Mouse (Mus musculus) lung, embryonic 15.5 days (tissue): Measurements from ENCODE around the gene Ppid. TPM values are rescaled to one million over a fixed set of nuclear protein-coding genes. Genes with fewer than 3 reads are reported as not detected.

Experiments used
- ATAC-seq: fragments of 200-750 bp; cut with Nextera tagmentation; 2 replicates; pipeline ENCODE4 v1.8.0; 2017; ENCODE audit warnings: moderate number of reproducible peaks, borderline replicate concordance; ENCODE audit not compliant: low FRiP score, low TSS enrichment; ENCODE audit errors: extremely low read depth
- H3K27ac ChIP-seq: fragments of 300-500 bp; sonication (generic); 2 replicates; pipeline ENCODE4 v1.5.1; 2015; ENCODE audit warnings: moderate library complexity, mild to moderate bottlenecking, inconsistent platforms
- H3K27me3 ChIP-seq: fragments of 300-500 bp; sonication (generic); 2 replicates; pipeline ENCODE4 v1.6.1; 2015; ENCODE audit warnings: inconsistent platforms
- H3K36me3 ChIP-seq: fragments of 300-500 bp; sonication (generic); 2 replicates; pipeline ENCODE4 v1.6.1; 2015; ENCODE audit warnings: inconsistent platforms
- H3K4me1 ChIP-seq: fragments of 300-500 bp; sonication (generic); 2 replicates; pipeline ENCODE4 v1.6.1; 2015; ENCODE audit warnings: inconsistent platforms
- H3K4me2 ChIP-seq: fragments of 300-500 bp; sonication (generic); 2 replicates; pipeline ENCODE4 v1.6.1; 2015; ENCODE audit warnings: inconsistent platforms, mild to moderate bottlenecking, moderate library complexity
- H3K4me3 ChIP-seq: fragments of 300-500 bp; sonication (generic); 2 replicates; pipeline ENCODE4 v1.5.1; 2015; ENCODE audit warnings: mild to moderate bottlenecking, inconsistent platforms
- H3K9ac ChIP-seq: fragments of 300-500 bp; sonication (generic); 2 replicates; pipeline ENCODE4 v1.6.1; 2015; ENCODE audit warnings: inconsistent platforms
- H3K9me3 ChIP-seq: fragments of 300-500 bp; sonication (generic); 2 replicates; pipeline ENCODE4 v1.6.1; 2016; ENCODE audit warnings: inconsistent platforms
- WGBS: fragments of 180-500 bp; shearing (Covaris S2); methylation state at CpG from one replicate; pipeline ENCODE4 v1.1.7; 2015; 5-methylcytosine and 5-hydroxymethylcytosine counted together
- polyA plus RNA-seq: library from polyadenylated mRNA; unstranded; fragments of >200 nt; fragmentation: Nextera tagmentation; extraction: Ambion mirVana; gene quantifications from 2 replicates; pipeline ENCODE4 v1.2.1, GENCODE M21; 2015

Gene Ppid
- 157 and 161 TPM in 2 replicates for polyA plus RNA-seq

- 2% methylated on average over 63 of the region's 63 CpGs for WGBS
- Histone ChIP-seq H3K27ac (peak within 1 kb of the TSS; percentile 92), H3K4me1 (peaks cover 18% of the 10 kb centered on the region; the same call in 1 of the 2 replicates), H3K9me3 (no peaks in the 10 kb centered on the region), H3K4me3 (peak within 1 kb of the TSS; percentile 96), H3K36me3 (peaks cover 20% of the 10 kb centered on the region), H3K9ac (peak within 1 kb of the TSS; percentile 84), H3K27me3 (no peaks in the 10 kb centered on the region), H3K4me2 (peak within 1 kb of the TSS; percentile 71)
- peak; percentile 89 for ATAC-seq
Measured at GRCm38 (mm10) chr3:79590863-79591792, at the start of gene Ppid. Gene Ppid, plus strand, starts transcription at chr3:79591342.

GRCm38 (mm10) chr3:79542585-79542984, 48.6 kb upstream of the Ppid start:
- Histone ChIP-seq H3K4me1 (peaks cover 1% of the 10 kb centered on the region; the same call in 1 of the 2 replicates), H3K9me3 (no peaks in the 10 kb centered on the region), H3K9ac (no peak overlapping the region), H3K27me3 (no peaks in the 10 kb centered on the region), H3K27ac (no peak overlapping the region), H3K4me2 (no peak overlapping the region), H3K4me3 (no peak overlapping the region), H3K36me3 (no peaks in the 10 kb centered on the region)
- WGBS: 24% methylated on average over 6 of the region's 6 CpGs
- 0 out of 2 replicates have a peak, but pooled peaks have one; percentile 19 for ATAC-seq

GRCm38 (mm10) chr3:79548681-79549437, 42.3 kb upstream of the Ppid start:
- H3K9ac ChIP-seq: no peak overlapping the region
- ATAC-seq: peak; percentile 27; the same call in 1 of the 2 replicates
- H3K4me2 ChIP-seq: no peak overlapping the region
- H3K4me3 ChIP-seq: no peak overlapping the region
- H3K27me3 ChIP-seq: no peaks in the 10 kb centered on the region
- no peaks in the 10 kb centered on the region for H3K36me3 ChIP-seq
- H3K27ac ChIP-seq: peak overlapping the region; percentile 30; the same call in 1 of the 2 replicates
- H3K4me1 ChIP-seq: no peaks in the 10 kb centered on the region
- WGBS: 74% methylated on average over 17 of the region's 17 CpGs
- no peaks in the 10 kb centered on the region for H3K9me3 ChIP-seq

- H3K9me3 ChIP-seq: no peaks in the 10 kb centered on the region
- H3K36me3 ChIP-seq: no peaks in the 10 kb centered on the region
- WGBS: 91% methylated on average over 8 of the region's 8 CpGs
- H3K9ac ChIP-seq: no peak overlapping the region
- no peak overlapping the region for H3K4me2 ChIP-seq
- H3K4me3 ChIP-seq: no peak overlapping the region
- no peak overlapping the region for H3K27ac ChIP-seq
- H3K4me1 ChIP-seq: no peaks in the 10 kb centered on the region
- H3K27me3 ChIP-seq: no peaks in the 10 kb centered on the region
- no peak for ATAC-seq
Measured at GRCm38 (mm10) chr3:79549751-79550393, 41.3 kb upstream of the Ppid start.

- Histone ChIP-seq H3K9ac (no peak overlapping the region), H3K4me2 (no peak overlapping the region), H3K27me3 (no peaks in the 10 kb centered on the region), H3K36me3 (no peaks in the 10 kb centered on the region), H3K27ac (no peak overlapping the region), H3K9me3 (no peaks in the 10 kb centered on the region), H3K4me3 (no peak overlapping the region), H3K4me1 (no peaks in the 10 kb centered on the region)
- ATAC-seq: no peak
- WGBS: 75% methylated on average over 10 of the region's 10 CpGs
Measured at GRCm38 (mm10) chr3:79551826-79552552, 39.2 kb upstream of the Ppid start.

GRCm38 (mm10) chr3:79553779-79554178, 37.4 kb upstream of the Ppid start:
- ATAC-seq: no peak
- H3K27me3 ChIP-seq: no peaks in the 10 kb centered on the region
- 86% methylated on average over 3 of the region's 3 CpGs for WGBS

GRCm38 (mm10) chr3:79555061-79555460, 36.1 kb upstream of the Ppid start:
- no peaks in the 10 kb centered on the region for H3K9me3 ChIP-seq
- no peak overlapping the region for H3K4me2 ChIP-seq
- H3K4me1 ChIP-seq: no peaks in the 10 kb centered on the region; the same call in 1 of the 2 replicates
- H3K36me3 ChIP-seq: no peaks in the 10 kb centered on the region
- no peaks in the 10 kb centered on the region for H3K27me3 ChIP-seq
- 82% methylated on average over 6 of the region's 6 CpGs for WGBS
- no peak overlapping the region for H3K4me3 ChIP-seq
- H3K27ac ChIP-seq: no peak overlapping the region
- no peak for ATAC-seq
- H3K9ac ChIP-seq: no peak overlapping the region

More at GRCm38 (mm10) chr3:79553779-79554178, 37.4 kb upstream of the Ppid start:
- Histone ChIP-seq H3K4me1 (no peaks in the 10 kb centered on the region; the same call in 1 of the 2 replicates), H3K27ac (no peak overlapping the region), H3K36me3 (no peaks in the 10 kb centered on the region), H3K9ac (no peak overlapping the region), H3K9me3 (no peaks in the 10 kb centered on the region), H3K4me3 (no peak overlapping the region), H3K4me2 (no peak overlapping the region)

GRCm38 (mm10) chr3:79559021-79559772, 31.9 kb upstream of the Ppid start:
- Histone ChIP-seq H3K27me3 (no peaks in the 10 kb centered on the region), H3K27ac (0 out of 2 replicates have a peak overlapping the region, but pooled peaks have one; percentile 1), H3K9ac (no peak overlapping the region), H3K4me1 (no peaks in the 10 kb centered on the region; the same call in 1 of the 2 replicates), H3K36me3 (no peaks in the 10 kb centered on the region), H3K9me3 (no peaks in the 10 kb centered on the region), H3K4me3 (no peak overlapping the region), H3K4me2 (no peak overlapping the region)
- ATAC-seq: no peak
- WGBS: 66% methylated on average over 9 of the region's 9 CpGs

GRCm38 (mm10) chr3:79559773-79560045, 31.4 kb upstream of the Ppid start:
- Histone ChIP-seq H3K27me3 (no peaks in the 10 kb centered on the region), H3K4me1 (no peaks in the 10 kb centered on the region; the same call in 1 of the 2 replicates), H3K9ac (no peak overlapping the region), H3K4me3 (no peak overlapping the region), H3K4me2 (no peak overlapping the region), H3K27ac (0 out of 2 replicates have a peak overlapping the region, but pooled peaks have one; percentile 1), H3K36me3 (no peaks in the 10 kb centered on the region), H3K9me3 (no peaks in the 10 kb centered on the region)
- 76% methylated on average over 5 of the region's 5 CpGs for WGBS
- no peak for ATAC-seq

GRCm38 (mm10) chr3:79560555-79560954, 30.6 kb upstream of the Ppid start:
- no peak overlapping the region for H3K4me2 ChIP-seq
- 93% methylated on average over 6 of the region's 6 CpGs for WGBS
- no peak overlapping the region for H3K4me3 ChIP-seq
- H3K27me3 ChIP-seq: no peaks in the 10 kb centered on the region
- H3K9me3 ChIP-seq: no peaks in the 10 kb centered on the region
- no peaks in the 10 kb centered on the region for H3K36me3 ChIP-seq
- ATAC-seq: no peak
- H3K9ac ChIP-seq: no peak overlapping the region
- H3K27ac ChIP-seq: no peak overlapping the region
- H3K4me1 ChIP-seq: no peaks in the 10 kb centered on the region; the same call in 1 of the 2 replicates
